Comparison of ENCODE assay signal across 19 mouse cellular contexts in the genomic region with DNA sequence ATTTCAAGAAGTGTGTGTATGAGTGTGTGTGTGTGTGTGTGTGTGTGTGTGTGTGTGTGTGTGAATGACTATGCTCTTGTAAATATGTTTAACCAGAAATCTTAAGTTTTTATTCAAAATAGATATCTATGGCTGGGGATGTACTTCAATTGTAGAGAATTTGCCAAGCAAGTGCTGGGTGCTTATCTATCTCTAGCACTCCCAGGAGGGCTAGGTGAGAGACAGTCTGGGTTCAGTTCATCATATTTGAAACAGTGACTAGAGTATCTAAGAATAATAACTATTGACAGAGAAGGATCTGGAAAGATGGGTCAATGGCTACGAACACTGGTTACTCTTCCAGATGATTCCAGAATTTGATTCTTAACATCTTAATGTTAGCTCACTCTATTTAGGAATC.
DNase-seq lines count a peak whose midpoint lies in the region; ATAC-seq and TF ChIP-seq lines count a peak whose summit lies in the region.
"Had no signal": no experiment of that assay in that cellular context is flagged by ENCODE, and none has a peak within 500 bp of the region (broad histone marks: within the 10 kb centered on the region; RNA-seq: fewer than 3 reads in every experiment).

No protein-coding gene starts in this region.

- no peak overlapping the region for H3K27ac ChIP-seq in heart, adult 2 months

- no peaks in the 10 kb centered on the region for H3K79me2 ChIP-seq in heart, adult 2 months (replicated peaks; ENCODE audit: control insufficient read depth, insufficient read depth, low read length)

- H3K4me3 ChIP-seq in heart, adult 2 months = no peak overlapping the region

- 90% methylated on average over 1 of the region's 1 CpGs for WGBS in heart, adult 2 months

- no peak for TF ChIP-seq POLR2A in heart, adult 2 months (IDR thresholded peaks at IDR 0.05; ENCODE audit: insufficient read depth, low read depth, low read length)

- ATAC-seq in megakaryocyte progenitor cell, adult 5-6 weeks (replicated peaks; ENCODE audit: poor library complexity) = peak; percentile 52
- peak; percentile 76 for ATAC-seq in megakaryocyte-erythroid progenitor cell, adult 5-6 weeks (replicated peaks; ENCODE audit: low FRiP score, low TSS enrichment, poor library complexity, severe bottlenecking)
- ATAC-seq: activated CD4-positive, CD25-positive, alpha-beta regulatory T cell, adult 4 months; CD4-positive, CD25-positive, alpha-beta regulatory T cell, adult 4 months; Patski had no signal

- no peak overlapping the region for H3K9ac ChIP-seq in heart, adult 2 months (ENCODE audit: low read depth, low read length)

- no peak for TF ChIP-seq CTCF in heart, adult 2 months (IDR thresholded peaks at IDR 0.05)

- no peaks in the 10 kb centered on the region for H3K36me3 ChIP-seq in heart, adult 2 months (ENCODE audit: control insufficient read depth, insufficient read depth, low read length)
- H3K36me3 ChIP-seq: G1E had no signal

- intact Hi-C loops in heart, adult 2 months (cut with DNase I) = no loop called here

- DNase-seq in heart, adult 2 months = no peak
- DNase-seq in cerebellum, postnatal 14 days = no peak
- DNase-seq: adrenal gland, adult 2 months; adrenal gland, adult 8-10 months; adrenal gland, postnatal 10 days; adrenal gland, postnatal 14 days; adrenal gland, postnatal 25 days; adrenal gland, postnatal 36 days; B cell, adult 2 months; cerebellum, adult 11 months; cerebellum, adult 11-12 months; cerebellum, adult 18-20 months had no signal

- no peak for TF ChIP-seq EP300 in heart, adult 2 months (IDR thresholded peaks at IDR 0.05; ENCODE audit: insufficient read depth, low read depth, low read length)

- no peaks in the 10 kb centered on the region for H3K27me3 ChIP-seq in heart, adult 2 months (ENCODE audit: control insufficient read depth, insufficient read depth, low read length)
- H3K27me3 ChIP-seq: CH12.LX had no signal

- no peaks in the 10 kb centered on the region for H3K4me1 ChIP-seq in heart, adult 2 months (ENCODE audit: control insufficient read depth, insufficient read depth, low read length)
